Mouse (Mus musculus) kidney, embryonic 15.5 days (tissue): ENCODE data around the gene Ptpdc1. TPM values are rescaled to one million over a fixed set of nuclear protein-coding genes. Genes with fewer than 3 reads are reported as not detected.

Experiments used
- ATAC-seq: fragments of 200-750 bp; cut with Nextera tagmentation; replicated peaks from 2 replicates; pipeline ENCODE4 v1.8.0; 2017; ENCODE audit warnings: moderate TSS enrichment; ENCODE audit not compliant: low FRiP score
- H3K27ac ChIP-seq: fragments of 300-500 bp; sonication (generic); 2 replicates; pipeline ENCODE4 v1.5.1; 2015; ENCODE audit warnings: mild to moderate bottlenecking, inconsistent platforms
- H3K27me3 ChIP-seq: fragments of 300-500 bp; sonication (generic); 2 replicates; pipeline ENCODE4 v1.6.1; 2015; ENCODE audit warnings: inconsistent platforms
- H3K36me3 ChIP-seq: fragments of 300-500 bp; sonication (generic); 2 replicates; pipeline ENCODE4 v1.6.1; 2015; ENCODE audit warnings: inconsistent platforms
- H3K4me1 ChIP-seq: fragments of 300-500 bp; sonication (generic); 2 replicates; pipeline ENCODE4 v1.6.1; 2015; ENCODE audit warnings: inconsistent platforms
- H3K4me2 ChIP-seq: fragments of 300-500 bp; sonication (generic); 2 replicates; pipeline ENCODE4 v1.6.1; 2015; ENCODE audit warnings: moderate library complexity, mild to moderate bottlenecking, inconsistent platforms
- H3K4me3 ChIP-seq: fragments of 300-500 bp; sonication (generic); replicated peaks from 2 replicates; pipeline ENCODE4 v1.5.1; 2015; ENCODE audit warnings: mild to moderate bottlenecking, inconsistent platforms
- H3K9ac ChIP-seq: fragments of 300-500 bp; sonication (generic); 2 replicates; pipeline ENCODE4 v1.6.1; 2015; ENCODE audit warnings: mild to moderate bottlenecking, inconsistent platforms
- H3K9me3 ChIP-seq: fragments of 300-500 bp; sonication (generic); replicated peaks from 2 replicates; pipeline ENCODE4 v1.6.1; 2016; ENCODE audit warnings: inconsistent platforms
- WGBS: fragments of 180-500 bp; shearing (Covaris S2); methylation state at CpG from one replicate; pipeline ENCODE4 v1.1.7; 2015; ENCODE audit warnings: mixed read lengths; 5-methylcytosine and 5-hydroxymethylcytosine counted together
- polyA plus RNA-seq: library from polyadenylated mRNA; unstranded; fragments of >200 nt; fragmentation: Nextera tagmentation; extraction: Ambion mirVana; gene quantifications from 2 replicates; pipeline ENCODE4 v1.2.1, GENCODE M21; 2015

Gene Ptpdc1
- polyA plus RNA-seq, 1 experiment from 2014 or later, result 11.1 TPM

DNA sequence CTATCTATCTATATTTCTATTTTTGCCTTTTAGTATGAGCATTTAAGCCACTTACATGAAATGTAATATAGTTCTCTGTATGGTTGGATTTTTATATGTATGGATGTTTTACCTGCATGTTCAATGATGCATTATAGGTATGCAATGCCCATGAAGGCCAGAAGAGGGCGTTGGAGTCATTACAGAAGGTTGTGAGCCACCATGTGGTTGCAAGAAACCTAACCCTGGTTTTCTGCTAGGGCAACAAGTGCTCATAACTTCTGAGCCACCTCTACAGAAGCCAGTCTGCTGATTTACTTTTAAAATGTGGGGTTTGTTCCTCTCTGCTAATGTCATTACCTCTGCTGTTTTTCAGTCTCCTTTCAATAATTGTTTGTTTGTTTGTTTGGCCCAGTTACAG lies 25.2 kb upstream of the Ptpdc1 start:
- H3K9ac ChIP-seq, result no peak overlapping the region
- H3K4me3 ChIP-seq, result no peak overlapping the region
- no peak overlapping the region for H3K27ac ChIP-seq
- peaks cover 41% of the 10 kb centered on the region for H3K27me3 ChIP-seq
- 0 out of 2 replicates have a peak, but pooled peaks cover 3% of the 10 kb centered on the region for H3K9me3 ChIP-seq
- no peak overlapping the region for H3K4me2 ChIP-seq
- WGBS, result 4% methylated on average over 1 of the region's 1 CpGs
- no peaks in the 10 kb centered on the region for H3K36me3 ChIP-seq
- H3K4me1 ChIP-seq, result no peaks in the 10 kb centered on the region
- ATAC-seq, result no peak

- Histone ChIP-seq H3K4me3 (no peak overlapping the region), H3K27me3 (0 out of 2 replicates have a peak, but pooled peaks cover 7% of the 10 kb centered on the region), H3K36me3 (no peaks in the 10 kb centered on the region), H3K9ac (no peak overlapping the region), H3K4me1 (no peaks in the 10 kb centered on the region), H3K4me2 (no peak overlapping the region), H3K27ac (no peak overlapping the region), H3K9me3 (0 out of 2 replicates have a peak, but pooled peaks cover 3% of the 10 kb centered on the region)
- ATAC-seq, result no peak
- 89% methylated on average over 4 of the region's 4 CpGs for WGBS
These were observed 21.2 kb upstream of the Ptpdc1 start for GRCm38 (mm10) chr13:48646696-48647095.

GRCm38 (mm10) chr13:48643991-48644390 lies 18.5 kb upstream of the Ptpdc1 start:
- Histone ChIP-seq H3K9ac (no peak overlapping the region), H3K9me3 (0 out of 2 replicates have a peak, but pooled peaks cover 3% of the 10 kb centered on the region), H3K36me3 (no peaks in the 10 kb centered on the region), H3K4me3 (no peak overlapping the region), H3K27me3 (no peaks in the 10 kb centered on the region), H3K27ac (no peak overlapping the region), H3K4me2 (no peak overlapping the region), H3K4me1 (no peaks in the 10 kb centered on the region)
- ATAC-seq, result no peak
- 42% methylated on average over 3 of the region's 3 CpGs for WGBS

DNA sequence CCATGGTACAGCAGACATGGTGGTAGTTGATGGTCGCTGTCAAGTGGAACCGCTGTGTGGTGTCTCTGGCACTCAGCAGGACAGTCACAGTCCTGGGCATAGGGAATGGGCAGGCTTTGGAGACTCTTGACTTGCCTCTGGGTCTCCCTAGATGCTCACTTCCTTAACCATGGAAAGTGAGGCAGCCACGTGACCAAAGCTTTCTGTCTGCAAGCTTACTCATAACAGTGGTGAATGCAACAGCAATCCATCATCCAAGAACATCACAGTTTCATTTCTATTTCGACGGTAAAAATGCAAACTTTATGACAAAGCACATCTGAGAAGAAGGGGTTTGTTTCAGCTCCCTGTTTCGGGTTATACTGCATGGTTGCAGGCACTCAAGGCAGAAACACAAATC lies 17.6 kb upstream of the Ptpdc1 start:
- ATAC-seq, result no peak
- 81% methylated on average over 6 of the region's 6 CpGs for WGBS
- H3K27ac ChIP-seq, result no peak overlapping the region

DNA sequence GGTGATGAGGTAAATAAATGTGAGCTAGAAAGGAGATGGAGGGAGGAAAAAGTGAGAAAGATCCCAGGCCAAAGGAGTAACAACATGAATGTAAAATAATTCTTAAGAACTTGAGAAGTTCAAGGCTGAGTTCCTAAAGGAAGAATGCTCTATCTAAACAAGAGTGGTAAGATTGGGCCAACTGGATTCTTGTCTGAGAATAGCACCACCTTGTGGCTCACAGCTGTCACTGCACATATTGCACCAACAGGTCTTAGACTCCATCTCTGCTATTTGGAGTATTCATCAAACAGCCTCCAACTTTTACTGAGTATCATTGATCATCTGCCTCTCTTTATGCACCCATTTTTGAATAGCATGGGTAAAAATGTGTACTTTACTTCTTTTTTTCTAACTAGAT lies 14.1 kb upstream of the Ptpdc1 start:
- H3K4me3 ChIP-seq, result no peak overlapping the region
- no peaks in the 10 kb centered on the region for H3K36me3 ChIP-seq
- ATAC-seq, result no peak
- H3K9me3 ChIP-seq, result no peaks in the 10 kb centered on the region
- no peak overlapping the region for H3K27ac ChIP-seq
- H3K9ac ChIP-seq, result no peak overlapping the region
- H3K27me3 ChIP-seq, result no peaks in the 10 kb centered on the region
- H3K4me2 ChIP-seq, result no peak overlapping the region
- no peaks in the 10 kb centered on the region for H3K4me1 ChIP-seq

More for the DNA sequence above, 17.6 kb upstream of the Ptpdc1 start:
- Histone ChIP-seq H3K4me3 (no peak overlapping the region), H3K36me3 (no peaks in the 10 kb centered on the region), H3K9me3 (0 out of 2 replicates have a peak, but pooled peaks cover 3% of the 10 kb centered on the region), H3K9ac (no peak overlapping the region), H3K27me3 (no peaks in the 10 kb centered on the region), H3K4me2 (no peak overlapping the region), H3K4me1 (no peaks in the 10 kb centered on the region)

DNA sequence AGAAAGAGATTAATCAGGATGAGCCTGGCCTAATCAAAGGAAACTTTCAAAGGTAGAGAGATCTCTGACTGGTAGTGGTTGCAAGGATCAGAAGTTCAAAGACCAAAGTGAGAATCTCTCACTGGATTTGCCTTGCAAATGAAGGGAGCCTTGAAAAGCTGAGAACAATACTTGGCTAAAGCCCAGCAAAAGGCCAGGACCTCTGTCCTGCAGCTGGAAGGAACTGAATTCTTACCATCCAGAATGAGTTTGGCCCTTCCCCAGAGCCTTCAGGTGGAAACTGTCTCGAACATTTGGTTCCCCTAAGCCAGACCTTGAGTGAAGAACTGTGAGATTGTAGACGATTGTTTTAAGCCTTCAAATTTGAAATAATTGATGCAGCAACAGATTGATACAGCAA lies 12.2 kb upstream of the Ptpdc1 start:
- WGBS, result 45% methylated on average over 2 of the region's 2 CpGs
- Histone ChIP-seq H3K9ac (no peak overlapping the region), H3K4me1 (no peaks in the 10 kb centered on the region), H3K4me3 (no peak overlapping the region), H3K4me2 (no peak overlapping the region), H3K27me3 (no peaks in the 10 kb centered on the region), H3K36me3 (no peaks in the 10 kb centered on the region), H3K27ac (no peak overlapping the region), H3K9me3 (no peaks in the 10 kb centered on the region)
- ATAC-seq, result no peak

DNA sequence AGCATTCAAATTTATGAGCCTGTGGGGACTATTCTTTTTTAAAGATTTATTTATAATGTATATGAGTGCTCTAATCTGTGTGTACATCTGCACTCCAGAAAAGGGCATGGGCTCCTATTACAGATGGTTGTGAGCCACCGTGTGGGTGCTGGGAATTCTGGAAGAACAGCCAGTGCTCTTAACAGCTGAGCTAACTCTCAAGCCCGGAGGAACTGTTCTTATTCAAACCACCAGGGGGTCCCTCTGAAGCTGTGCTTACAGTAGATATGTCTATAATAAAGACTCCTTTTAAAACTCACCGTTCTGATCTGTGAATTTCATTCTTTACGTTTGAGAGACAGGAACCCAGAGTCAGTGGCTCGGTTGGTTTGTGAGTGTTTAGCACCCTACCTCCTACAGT lies 6.2 kb upstream of the Ptpdc1 start:
- Histone ChIP-seq H3K9ac (no peak overlapping the region), H3K27ac (no peak overlapping the region), H3K4me1 (no peaks in the 10 kb centered on the region), H3K27me3 (0 out of 2 replicates have a peak, but pooled peaks cover 2% of the 10 kb centered on the region), H3K4me3 (no peak overlapping the region), H3K36me3 (no peaks in the 10 kb centered on the region), H3K4me2 (no peak overlapping the region), H3K9me3 (no peaks in the 10 kb centered on the region)
- 82% methylated on average over 5 of the region's 5 CpGs for WGBS
- no peak for ATAC-seq

GRCm38 (mm10) chr13:48624968-48625398 lies 481 bp downstream of the Ptpdc1 start:
- Histone ChIP-seq H3K36me3 (no peaks in the 10 kb centered on the region), H3K4me3 (peak overlapping the region; percentile 87), H3K27me3 (0 out of 2 replicates have a peak, but pooled peaks cover 6% of the 10 kb centered on the region), H3K9me3 (no peaks in the 10 kb centered on the region), H3K4me2 (peak overlapping the region; percentile 91), H3K27ac (peak overlapping the region; percentile 87), H3K4me1 (peaks cover 8% of the 10 kb centered on the region), H3K9ac (peak overlapping the region; percentile 92)
- under 1% methylated on average over 26 of the region's 26 CpGs for WGBS
- ATAC-seq, result peak; percentile 78

DNA sequence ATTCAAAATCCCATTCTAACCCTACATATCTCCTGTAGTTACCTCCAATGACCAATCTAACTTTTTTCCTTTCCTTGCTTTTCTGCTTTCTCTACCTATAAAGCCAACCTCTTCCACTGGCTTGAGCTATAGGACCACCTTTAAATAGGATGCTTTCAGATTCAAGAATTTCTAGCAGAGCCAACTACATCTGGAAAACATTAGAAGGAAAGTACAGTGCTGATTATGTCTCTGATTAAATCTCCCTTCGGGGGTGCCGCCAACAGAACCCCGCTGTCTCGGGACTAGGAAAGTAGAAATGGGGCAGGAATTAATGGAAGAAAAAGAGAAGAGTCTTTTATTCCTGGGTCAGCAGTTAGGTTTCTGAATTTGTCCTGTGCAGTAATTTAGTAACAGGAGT lies 6.6 kb downstream of the Ptpdc1 start:
- H3K27ac ChIP-seq, result no peak overlapping the region
- H3K36me3 ChIP-seq, result peaks cover 6% of the 10 kb centered on the region; the same call in 1 of the 2 replicates
- H3K9me3 ChIP-seq, result peaks cover 16% of the 10 kb centered on the region
- ATAC-seq, result no peak
- H3K4me1 ChIP-seq, result peaks cover 5% of the 10 kb centered on the region; the same call in 1 of the 2 replicates
- H3K4me3 ChIP-seq, result no peak overlapping the region
- no peaks in the 10 kb centered on the region for H3K27me3 ChIP-seq
- no peak overlapping the region for H3K9ac ChIP-seq
- 70% methylated on average over 4 of the region's 4 CpGs for WGBS
- no peak overlapping the region for H3K4me2 ChIP-seq

GRCm38 (mm10) chr13:48617774-48618173 lies 7.7 kb downstream of the Ptpdc1 start:
- peaks cover 16% of the 10 kb centered on the region for H3K9me3 ChIP-seq
- H3K9ac ChIP-seq, result no peak overlapping the region
- no peak for ATAC-seq
- peaks cover 5% of the 10 kb centered on the region; the same call in 1 of the 2 replicates for H3K4me1 ChIP-seq
- no peaks in the 10 kb centered on the region for H3K27me3 ChIP-seq
- H3K4me3 ChIP-seq, result no peak overlapping the region
- H3K4me2 ChIP-seq, result no peak overlapping the region
- peaks cover 6% of the 10 kb centered on the region; the same call in 1 of the 2 replicates for H3K36me3 ChIP-seq
- peak overlapping the region; percentile 66 for H3K27ac ChIP-seq

GRCm38 (mm10) chr13:48614525-48614924 lies 10.9 kb downstream of the Ptpdc1 start:
- no peaks in the 10 kb centered on the region for H3K27me3 ChIP-seq
- H3K4me2 ChIP-seq, result no peak overlapping the region
- WGBS, result 90% methylated on average over 2 of the region's 2 CpGs
- no peak overlapping the region for H3K4me3 ChIP-seq
- H3K9me3 ChIP-seq, result peaks cover 16% of the 10 kb centered on the region
- H3K9ac ChIP-seq, result no peak overlapping the region
- peaks cover 6% of the 10 kb centered on the region; the same call in 1 of the 2 replicates for H3K36me3 ChIP-seq
- H3K4me1 ChIP-seq, result peaks cover 5% of the 10 kb centered on the region; the same call in 1 of the 2 replicates
- no peak overlapping the region for H3K27ac ChIP-seq
- no peak for ATAC-seq

DNA sequence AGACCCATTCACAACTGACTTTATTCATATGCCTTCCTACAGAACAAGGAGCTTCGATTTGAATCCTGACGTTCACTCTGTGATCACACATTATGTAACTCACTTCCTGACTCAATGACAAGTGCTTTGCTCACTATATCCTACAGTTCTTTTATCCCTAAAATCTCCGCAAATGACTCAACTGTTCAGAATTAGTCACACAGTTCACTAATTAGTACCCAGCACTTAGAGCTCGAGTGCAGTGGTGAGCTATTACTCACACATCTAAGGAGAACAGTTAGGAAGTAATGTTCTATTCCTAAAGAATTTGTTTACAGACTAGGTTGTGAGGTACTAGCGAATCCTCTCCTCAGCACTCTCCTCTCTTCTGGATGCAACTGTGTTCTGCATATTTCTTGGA lies 16.4 kb downstream of the Ptpdc1 start:
- no peaks in the 10 kb centered on the region for H3K27me3 ChIP-seq
- no peak overlapping the region for H3K27ac ChIP-seq
- ATAC-seq, result no peak
- H3K36me3 ChIP-seq, result 0 out of 2 replicates have a peak, but pooled peaks cover 7% of the 10 kb centered on the region
- 68% methylated on average over 5 of the region's 5 CpGs for WGBS
- H3K4me3 ChIP-seq, result no peak overlapping the region
- no peak overlapping the region for H3K9ac ChIP-seq
- no peaks in the 10 kb centered on the region for H3K4me1 ChIP-seq
- H3K4me2 ChIP-seq, result no peak overlapping the region
- H3K9me3 ChIP-seq, result no peaks in the 10 kb centered on the region

GRCm38 (mm10) chr13:48604591-48604990 lies 20.9 kb downstream of the Ptpdc1 start:
- Histone ChIP-seq H3K27me3 (no peaks in the 10 kb centered on the region), H3K36me3 (0 out of 2 replicates have a peak, but pooled peaks cover 12% of the 10 kb centered on the region), H3K9me3 (no peaks in the 10 kb centered on the region), H3K9ac (no peak overlapping the region), H3K4me3 (no peak overlapping the region), H3K27ac (peak overlapping the region; percentile 46), H3K4me2 (no peak overlapping the region), H3K4me1 (no peaks in the 10 kb centered on the region)
- WGBS, result 73% methylated on average over 5 of the region's 5 CpGs
- ATAC-seq, result no peak
